In the genomic region with DNA sequence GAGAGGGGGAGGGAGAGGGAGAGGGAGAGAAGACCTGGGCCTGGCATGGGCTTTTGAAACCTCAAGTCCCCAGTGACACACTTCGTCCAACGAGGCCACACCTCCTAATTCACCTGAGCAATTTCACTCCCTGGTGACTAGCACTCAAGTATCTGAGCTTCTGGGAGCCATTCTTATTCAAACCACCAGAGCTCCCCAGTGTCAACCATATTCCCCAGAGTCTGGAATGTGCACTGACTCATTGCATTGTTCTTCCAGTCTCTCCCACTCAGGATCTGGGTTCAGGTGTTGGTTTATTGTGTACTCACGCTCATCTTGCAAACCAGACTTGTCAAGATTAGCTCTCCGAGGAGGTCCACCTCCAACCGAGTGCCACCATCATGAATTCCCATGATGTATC, we compare ENCODE assay signal across 33 mouse cellular contexts.
"Had no signal": no experiment of that assay in that cellular context is flagged by ENCODE, and none has a peak within 500 bp of the region (broad histone marks: within the 10 kb centered on the region; RNA-seq: fewer than 3 reads in every experiment).

No protein-coding gene starts in this region.

- DNase-seq: heart, postnatal 14 days; heart, postnatal 36 days; heart, postnatal 4 days; kidney, adult 11 months; kidney, adult 18-20 months; kidney, adult 2 months; kidney, adult 8-10 months; kidney, adult 9 months; kidney, postnatal 10 days; kidney, postnatal 14 days; kidney, postnatal 25 days; kidney, postnatal 36 days; kidney, postnatal 4 days; layer of hippocampus, adult 9-11 months; layer of hippocampus, postnatal 36 days had no signal

- H3K4me2 ChIP-seq: heart, embryonic 11.5 days; heart, embryonic 12.5 days; heart, embryonic 13.5 days; heart, embryonic 15.5 days; hindbrain, embryonic 12.5 days; hindbrain, embryonic 13.5 days; hindbrain, embryonic 14.5 days; hindbrain, embryonic 15.5 days; intestine, embryonic 15.5 days; kidney, embryonic 15.5 days had no signal

- H3K27ac ChIP-seq: heart, embryonic 13.5 days; heart, embryonic 15.5 days; hindbrain, embryonic 10.5 days; hindbrain, embryonic 12.5 days; hindbrain, embryonic 13.5 days; hindbrain, embryonic 14.5 days; hindbrain, embryonic 15.5 days; intestine, embryonic 15.5 days; kidney, embryonic 15.5 days; kidney, postnatal 0 days; layer of hippocampus, adult 2 months; left cerebral cortex, adult 2 months had no signal

- H3K9me3 ChIP-seq: heart, embryonic 15.5 days; intestine, embryonic 15.5 days had no signal

- H3K4me3 ChIP-seq: heart, embryonic 12.5 days; heart, embryonic 13.5 days; heart, embryonic 15.5 days; hindbrain, embryonic 10.5 days; hindbrain, embryonic 12.5 days; hindbrain, embryonic 13.5 days; hindbrain, embryonic 15.5 days; intestine, embryonic 15.5 days; kidney, embryonic 15.5 days; layer of hippocampus, adult 2 months; left cerebral cortex, adult 2 months had no signal

- H3K27me3 ChIP-seq: heart, embryonic 12.5 days; heart, embryonic 13.5 days; heart, embryonic 15.5 days; hindbrain, embryonic 12.5 days; hindbrain, embryonic 13.5 days; hindbrain, embryonic 15.5 days; intestine, embryonic 15.5 days; kidney, embryonic 15.5 days had no signal

- H3K4me1 ChIP-seq: heart, embryonic 12.5 days; heart, embryonic 13.5 days; heart, embryonic 15.5 days; hindbrain, embryonic 10.5 days; hindbrain, embryonic 12.5 days; hindbrain, embryonic 13.5 days; hindbrain, embryonic 15.5 days; intestine, embryonic 15.5 days; kidney, embryonic 15.5 days had no signal

- H3K36me3 ChIP-seq: heart, embryonic 12.5 days; heart, embryonic 13.5 days; heart, embryonic 15.5 days; hindbrain, embryonic 10.5 days; hindbrain, embryonic 12.5 days; hindbrain, embryonic 13.5 days; hindbrain, embryonic 15.5 days; intestine, embryonic 15.5 days; kidney, embryonic 15.5 days had no signal

- ATAC-seq: hindbrain, embryonic 16.5 days; inflammation-experienced regulatory T-cells, adult 6 months; intestine, embryonic 15.5 days; intestine, embryonic 16.5 days; intestine, postnatal 0 days had no signal

- H3K9ac ChIP-seq: heart, embryonic 12.5 days; heart, embryonic 13.5 days; heart, embryonic 15.5 days; hindbrain, embryonic 12.5 days; hindbrain, embryonic 13.5 days; hindbrain, embryonic 14.5 days; hindbrain, embryonic 15.5 days; intestine, embryonic 15.5 days; kidney, embryonic 15.5 days had no signal
